Mouse (Mus musculus): ENCODE measurements around the gene Jag1. TPM values are rescaled to one million over a fixed set of nuclear protein-coding genes. Genes with fewer than 3 reads are reported as not detected.

The Jag1 gene
- polyA plus RNA-seq, 1 experiment, result 3.3 TPM

GRCm38 (mm10) chr2:137086621-137087395, 29.6 kb downstream of the Jag1 start:
- TF ChIP-seq CTCF (IDR thresholded peaks at IDR 0.05; ENCODE audit: low read depth, low read length) (no peak), POLR2A (IDR thresholded peaks at IDR 0.05; ENCODE audit: borderline replicate concordance, low read depth, low read length) (no peak)
- H3K27ac ChIP-seq (ENCODE audit: insufficient read depth, low read depth, low read length), result no peak overlapping the region
- no peaks in the 10 kb centered on the region for H3K4me1 ChIP-seq (ENCODE audit: control insufficient read depth, insufficient read depth, low read length)
- H3K4me3 ChIP-seq (ENCODE audit: insufficient read depth, low read length), result no peak overlapping the region

- Histone ChIP-seq H3K4me3 (ENCODE audit: insufficient read depth, low read length) (no peak overlapping the region), H3K27ac (ENCODE audit: insufficient read depth, low read depth, low read length) (no peak overlapping the region), H3K4me1 (ENCODE audit: control insufficient read depth, insufficient read depth, low read length) (peaks cover 8% of the 10 kb centered on the region)
- TF ChIP-seq POLR2A (IDR thresholded peaks at IDR 0.05; ENCODE audit: borderline replicate concordance, low read depth, low read length) (no peak), CTCF (IDR thresholded peaks at IDR 0.05; ENCODE audit: low read depth, low read length) (no peak)
Measured at GRCm38 (mm10) chr2:137085257-137085656, 31.2 kb downstream of the Jag1 start.

DNA sequence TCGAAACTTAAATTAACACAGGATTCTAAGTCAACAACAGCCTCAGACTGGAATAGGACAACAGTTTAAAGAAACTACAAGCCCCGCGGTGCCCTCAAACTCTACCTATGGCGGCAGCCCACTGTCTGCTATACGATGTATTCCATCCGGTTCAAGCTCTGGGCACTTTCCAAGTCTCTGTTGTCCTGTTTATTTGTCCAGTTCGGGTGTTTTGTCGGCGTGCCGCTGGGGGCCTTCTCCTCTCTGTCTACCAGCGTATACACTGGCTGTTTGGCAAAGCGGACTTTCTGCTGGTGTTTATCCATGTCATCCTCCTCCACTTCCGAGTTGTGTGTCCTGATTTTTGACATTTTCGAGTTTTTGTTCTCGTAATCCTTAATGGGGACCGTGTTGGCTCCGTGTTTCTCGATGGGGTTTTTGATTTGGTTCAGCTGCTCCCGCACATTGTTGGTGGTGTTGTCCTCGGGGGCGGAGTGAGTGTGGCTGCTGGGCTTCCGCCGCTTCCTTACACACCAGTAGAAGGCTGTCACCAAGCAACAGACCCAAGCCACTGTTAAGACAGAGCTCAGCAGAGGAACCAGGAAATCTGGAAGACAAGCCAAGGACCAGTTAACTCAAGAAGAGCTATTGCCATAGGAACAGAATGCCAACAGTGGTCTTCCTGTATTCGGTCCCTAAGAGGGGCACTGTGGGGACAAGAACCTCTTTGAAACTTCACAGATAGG, 33.4 kb downstream of the Jag1 start:
- TF ChIP-seq POLR2A (IDR thresholded peaks at IDR 0.05; ENCODE audit: borderline replicate concordance, low read depth, low read length) (no peak), CTCF (IDR thresholded peaks at IDR 0.05; ENCODE audit: low read depth, low read length) (no peak)
- Histone ChIP-seq H3K4me1 (ENCODE audit: control insufficient read depth, insufficient read depth, low read length) (peaks cover 13% of the 10 kb centered on the region), H3K4me3 (ENCODE audit: insufficient read depth, low read length) (no peak overlapping the region), H3K27ac (ENCODE audit: insufficient read depth, low read depth, low read length) (no peak overlapping the region)

DNA sequence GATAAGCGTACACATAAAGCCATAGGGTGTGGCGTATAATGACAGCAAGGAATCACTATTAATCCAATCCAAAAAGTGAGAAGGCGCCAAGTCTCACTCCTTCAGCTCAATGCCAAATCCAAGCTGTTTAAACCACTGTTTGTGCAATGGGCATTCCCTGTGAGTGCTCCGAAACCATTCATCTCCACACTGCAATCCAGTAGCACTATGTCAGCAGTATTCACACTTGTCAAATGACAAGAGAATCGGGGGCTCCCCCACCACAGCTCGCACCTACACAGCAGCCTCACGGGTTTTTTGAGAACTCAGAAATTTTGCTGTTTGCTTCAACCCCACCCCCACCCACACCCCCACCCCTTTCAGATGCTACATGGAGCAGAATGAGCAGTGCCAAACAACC, 35.4 kb downstream of the Jag1 start:
- H3K27ac ChIP-seq (ENCODE audit: insufficient read depth, low read depth, low read length), result no peak overlapping the region
- TF ChIP-seq POLR2A (IDR thresholded peaks at IDR 0.05; ENCODE audit: borderline replicate concordance, low read depth, low read length) (no peak), CTCF (IDR thresholded peaks at IDR 0.05; ENCODE audit: low read depth, low read length) (no peak)
- no peak overlapping the region for H3K4me3 ChIP-seq (ENCODE audit: insufficient read depth, low read length)
- H3K4me1 ChIP-seq (ENCODE audit: control insufficient read depth, insufficient read depth, low read length), result peaks cover 13% of the 10 kb centered on the region

DNA sequence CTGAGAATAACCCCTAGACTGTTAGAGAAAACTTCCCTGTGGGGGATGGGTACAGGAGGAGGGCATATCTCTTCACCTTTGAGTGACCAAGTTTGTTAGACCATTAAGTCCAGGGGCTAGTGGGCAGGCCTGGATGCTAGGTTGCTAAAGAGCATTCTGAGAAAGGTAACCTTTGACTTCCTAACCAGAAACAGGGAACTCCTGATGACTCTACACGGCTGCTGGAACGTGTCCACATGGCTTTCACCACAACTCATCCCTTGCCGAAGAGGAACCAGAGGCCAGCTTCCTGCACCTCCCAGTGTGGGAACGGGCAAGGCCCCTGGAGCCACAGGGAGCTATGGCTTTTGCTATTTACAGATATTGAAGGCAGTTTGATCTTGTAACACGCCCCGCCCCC, 36.0 kb downstream of the Jag1 start:
- Histone ChIP-seq H3K4me1 (ENCODE audit: control insufficient read depth, insufficient read depth, low read length) (peaks cover 13% of the 10 kb centered on the region), H3K27ac (ENCODE audit: insufficient read depth, low read depth, low read length) (no peak overlapping the region), H3K4me3 (ENCODE audit: insufficient read depth, low read length) (no peak overlapping the region)
- TF ChIP-seq POLR2A (IDR thresholded peaks at IDR 0.05; ENCODE audit: borderline replicate concordance, low read depth, low read length) (no peak), CTCF (IDR thresholded peaks at IDR 0.05; ENCODE audit: low read depth, low read length) (no peak)

DNA sequence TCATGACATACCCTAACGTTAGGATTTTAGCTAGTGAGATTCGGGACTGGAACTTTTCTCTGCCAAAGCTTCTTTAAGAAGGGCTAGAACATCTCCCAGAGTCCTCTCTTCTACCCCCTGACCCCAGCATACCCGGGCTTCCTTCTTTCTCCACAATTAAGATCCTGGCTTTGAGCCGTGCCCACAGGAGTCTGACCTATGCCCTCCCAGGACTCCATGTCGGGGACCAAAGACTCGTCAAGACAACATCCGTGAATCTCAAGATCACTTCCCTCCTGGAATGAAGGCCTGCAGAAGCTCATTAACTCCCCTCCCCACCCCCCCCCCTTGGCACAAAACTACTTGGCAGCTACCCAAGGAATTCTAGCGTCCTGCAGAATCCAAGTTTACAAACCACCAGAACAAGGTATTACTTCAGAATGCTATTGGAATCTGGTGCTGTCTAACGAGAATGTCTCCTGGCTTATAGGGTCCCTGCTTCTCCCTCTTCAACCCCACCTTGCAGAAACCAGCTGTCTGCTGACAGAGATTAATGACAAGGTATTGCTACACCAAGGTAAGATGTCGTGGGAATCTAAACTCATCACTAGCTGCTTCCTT, 36.6 kb downstream of the Jag1 start:
- TF ChIP-seq CTCF (IDR thresholded peaks at IDR 0.05; ENCODE audit: low read depth, low read length), result no peak
- H3K4me1 ChIP-seq (ENCODE audit: control insufficient read depth, insufficient read depth, low read length), result peaks cover 13% of the 10 kb centered on the region
- no peak overlapping the region for H3K27ac ChIP-seq (ENCODE audit: insufficient read depth, low read depth, low read length)

GRCm38 (mm10) chr2:137078771-137079170, 37.7 kb downstream of the Jag1 start:
- TF ChIP-seq CTCF (IDR thresholded peaks at IDR 0.05; ENCODE audit: low read depth, low read length), result no peak
- TF ChIP-seq POLR2A (IDR thresholded peaks at IDR 0.05; ENCODE audit: borderline replicate concordance, low read depth, low read length), result no peak
- H3K27ac ChIP-seq (ENCODE audit: insufficient read depth, low read depth, low read length), result no peak overlapping the region
- no peak overlapping the region for H3K4me3 ChIP-seq (ENCODE audit: insufficient read depth, low read length)
- H3K4me1 ChIP-seq (ENCODE audit: control insufficient read depth, insufficient read depth, low read length), result peaks cover 13% of the 10 kb centered on the region

More for the DNA sequence above, 36.6 kb downstream of the Jag1 start:
- H3K4me3 ChIP-seq (ENCODE audit: insufficient read depth, low read length), result no peak overlapping the region

- H3K4me3 ChIP-seq (ENCODE audit: insufficient read depth, low read length), result no peak overlapping the region
- TF ChIP-seq POLR2A (IDR thresholded peaks at IDR 0.05; ENCODE audit: borderline replicate concordance, low read depth, low read length) (no peak), CTCF (IDR thresholded peaks at IDR 0.05; ENCODE audit: low read depth, low read length) (no peak)
- H3K27ac ChIP-seq (ENCODE audit: insufficient read depth, low read depth, low read length), result no peak overlapping the region
- no peaks in the 10 kb centered on the region for H3K4me1 ChIP-seq (ENCODE audit: control insufficient read depth, insufficient read depth, low read length)
Measured at GRCm38 (mm10) chr2:137074313-137074620, 42.2 kb downstream of the Jag1 start.

DNA sequence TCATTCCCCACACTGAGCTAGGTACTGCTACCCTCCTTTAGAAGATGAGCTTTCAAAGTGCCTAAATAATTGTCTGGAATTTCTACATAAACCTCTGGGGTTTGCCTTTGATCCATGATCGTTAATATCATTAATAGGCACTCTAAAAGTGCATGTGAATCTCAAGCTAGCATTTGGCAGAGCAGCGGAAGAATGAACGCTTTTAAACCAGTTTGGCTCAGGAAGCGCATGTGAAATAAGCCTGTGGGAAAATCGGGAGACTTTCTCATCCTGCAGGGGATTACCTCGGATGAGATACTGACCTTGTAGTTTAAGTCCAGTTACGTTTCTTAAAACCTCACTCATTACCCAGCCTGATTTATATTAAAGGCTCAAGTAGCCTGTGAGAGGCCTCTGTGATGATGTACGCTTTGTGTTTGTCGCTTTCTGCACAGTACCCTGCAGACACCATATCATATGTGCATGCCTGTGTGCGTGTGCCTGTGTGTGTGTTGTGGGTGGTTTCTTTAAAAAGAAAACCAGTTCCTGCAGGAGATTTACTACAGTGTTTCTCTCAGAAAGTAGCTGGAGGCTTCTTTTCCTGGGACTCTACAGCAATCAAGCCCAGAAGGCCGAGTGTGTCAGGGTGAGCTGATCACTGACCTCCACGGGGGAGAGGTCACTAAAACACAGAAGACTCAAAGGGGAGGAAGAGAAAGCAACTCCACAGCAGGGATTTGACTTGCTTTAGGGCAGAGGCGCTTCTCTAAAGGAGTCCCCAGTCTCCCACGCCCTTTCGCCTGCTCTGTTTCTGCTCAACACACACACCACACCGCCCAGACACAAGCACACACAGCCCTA, 42.8 kb downstream of the Jag1 start:
- TF ChIP-seq CTCF (IDR thresholded peaks at IDR 0.05; ENCODE audit: low read depth, low read length) (no peak), POLR2A (IDR thresholded peaks at IDR 0.05; ENCODE audit: borderline replicate concordance, low read depth, low read length) (no peak)
- Histone ChIP-seq H3K4me1 (ENCODE audit: control insufficient read depth, insufficient read depth, low read length) (no peaks in the 10 kb centered on the region), H3K27ac (ENCODE audit: insufficient read depth, low read depth, low read length) (no peak overlapping the region), H3K4me3 (ENCODE audit: insufficient read depth, low read length) (no peak overlapping the region)
